Mouse (Mus musculus) limb, embryonic 10.5 days (tissue): ENCODE results near the gene Pstpip1. TPM values are rescaled to one million over a fixed set of nuclear protein-coding genes. Genes with fewer than 3 reads are reported as not detected.

Experiments used
- DNase-seq: peaks from one replicate; pipeline ENCODE4 v3.0.0-alpha.2; 2017; ENCODE audit warnings: low spot score
- H3K27ac ChIP-seq: fragments of 300-500 bp; sonication (generic); 2 replicates; pipeline ENCODE4 v1.5.1; 2016; ENCODE audit warnings: mild to moderate bottlenecking
- H3K27me3 ChIP-seq: fragments of 300-500 bp; sonication (generic); 2 replicates; pipeline ENCODE4 v1.6.1; 2016; ENCODE audit warnings: low read depth, mild to moderate bottlenecking; ENCODE audit not compliant: poor library complexity, severe bottlenecking
- H3K36me3 ChIP-seq: fragments of 300-500 bp; sonication (generic); 2 replicates; pipeline ENCODE4 v1.6.1; 2016; ENCODE audit warnings: mild to moderate bottlenecking, moderate library complexity
- H3K4me1 ChIP-seq: fragments of 300-500 bp; sonication (generic); 2 replicates; pipeline ENCODE4 v1.6.1; 2016
- H3K4me3 ChIP-seq: fragments of 300-500 bp; sonication (generic); 2 replicates; pipeline ENCODE4 v1.5.1; 2016; ENCODE audit warnings: mild to moderate bottlenecking, moderate library complexity
- H3K9me3 ChIP-seq: fragments of 300-500 bp; sonication (generic); replicated peaks from 2 replicates; pipeline ENCODE4 v1.6.1; 2016; ENCODE audit warnings: mild to moderate bottlenecking
- WGBS: fragments of 180-500 bp; shearing (Covaris S2); methylation state at CpG from one replicate; pipeline ENCODE4 v1.1.7; 2016; 5-methylcytosine and 5-hydroxymethylcytosine counted together
- polyA plus RNA-seq: library from polyadenylated mRNA; unstranded; fragments of >200 nt; fragmentation: Nextera tagmentation; extraction: Ambion mirVana; gene quantifications from 2 replicates; pipeline ENCODE4 v1.2.1, GENCODE M21; 2016

Gene Pstpip1
- polyA plus RNA-seq, 1 experiment from 2014 or later, result 0.64 TPM

DNA sequence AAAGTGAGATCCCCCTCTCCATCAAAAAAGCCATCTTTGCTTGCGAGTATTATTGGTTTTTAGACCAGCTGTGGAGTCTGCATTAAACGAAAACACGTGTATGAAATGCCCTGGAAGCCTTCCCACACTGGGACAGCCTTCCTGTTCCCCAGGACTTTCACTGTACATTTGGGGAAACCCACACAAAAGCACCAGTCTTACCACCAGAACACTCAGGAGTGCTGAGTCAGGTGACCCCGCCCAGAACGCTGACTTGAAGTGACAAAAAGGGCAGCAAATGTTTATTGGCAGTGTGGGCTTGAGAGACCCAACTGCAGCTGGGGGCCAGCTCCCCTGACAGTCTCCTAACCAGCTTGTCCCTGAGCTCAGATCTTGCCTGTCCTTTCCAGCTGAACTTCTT is 76.4 kb downstream of the Pstpip1 start:
- no peak overlapping the region for H3K4me3 ChIP-seq
- no peaks in the 10 kb centered on the region for H3K9me3 ChIP-seq
- H3K36me3 ChIP-seq, result no peaks in the 10 kb centered on the region
- peak overlapping the region; percentile 53 for H3K27ac ChIP-seq
- H3K27me3 ChIP-seq, result no peaks in the 10 kb centered on the region; the same call in 1 of the 2 replicates
- peaks cover 54% of the 10 kb centered on the region for H3K4me1 ChIP-seq
- WGBS, result 49% methylated on average over 5 of the region's 5 CpGs
- DNase-seq, result peak; percentile 40

GRCm38 (mm10) chr9:56167690-56168089 is 77.9 kb downstream of the Pstpip1 start:
- 79% methylated on average over 6 of the region's 6 CpGs for WGBS
- no peak for DNase-seq
- no peak overlapping the region for H3K4me3 ChIP-seq

DNA sequence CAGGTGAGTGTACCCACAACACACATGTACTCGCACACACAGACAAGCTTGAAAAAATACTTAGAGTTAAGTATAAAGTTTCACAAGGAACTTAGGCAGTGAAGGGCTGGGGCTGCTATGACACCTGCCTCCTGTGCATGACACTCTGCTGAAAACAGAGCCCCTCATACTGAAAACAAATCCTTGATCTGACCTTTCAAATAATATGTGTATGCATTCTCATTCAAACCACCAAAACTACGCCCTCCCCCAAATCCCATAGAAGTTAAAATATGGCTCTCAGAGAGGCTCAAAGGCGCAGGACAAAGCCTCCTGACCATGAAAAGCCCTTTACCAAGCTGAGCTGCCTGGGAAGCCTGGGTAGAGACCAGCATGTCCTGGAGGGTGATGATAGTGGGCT is 85.6 kb downstream of the Pstpip1 start:
- H3K36me3 ChIP-seq, result no peaks in the 10 kb centered on the region
- H3K27ac ChIP-seq, result no peak overlapping the region
- 90% methylated on average over 3 of the region's 3 CpGs for WGBS
- no peaks in the 10 kb centered on the region for H3K27me3 ChIP-seq
- DNase-seq, result no peak
- H3K9me3 ChIP-seq, result no peaks in the 10 kb centered on the region
- H3K4me3 ChIP-seq, result no peak overlapping the region
- H3K4me1 ChIP-seq, result peaks cover 10% of the 10 kb centered on the region; the same call in 1 of the 2 replicates

More at GRCm38 (mm10) chr9:56167690-56168089, 77.9 kb downstream of the Pstpip1 start:
- H3K9me3 ChIP-seq, result no peaks in the 10 kb centered on the region
- no peaks in the 10 kb centered on the region; the same call in 1 of the 2 replicates for H3K27me3 ChIP-seq
- no peaks in the 10 kb centered on the region for H3K36me3 ChIP-seq
- no peak overlapping the region for H3K27ac ChIP-seq
- peaks cover 45% of the 10 kb centered on the region for H3K4me1 ChIP-seq

- 77% methylated on average over 4 of the region's 4 CpGs for WGBS
These were observed 87.6 kb downstream of the Pstpip1 start for GRCm38 (mm10) chr9:56177354-56177753.

More at GRCm38 (mm10) chr9:56177354-56177753, 87.6 kb downstream of the Pstpip1 start:
- no peaks in the 10 kb centered on the region for H3K36me3 ChIP-seq
- H3K9me3 ChIP-seq, result no peaks in the 10 kb centered on the region
- no peak for DNase-seq
- H3K4me3 ChIP-seq, result no peak overlapping the region
- H3K27ac ChIP-seq, result no peak overlapping the region
- H3K27me3 ChIP-seq, result no peaks in the 10 kb centered on the region
- H3K4me1 ChIP-seq, result peaks cover 14% of the 10 kb centered on the region; the same call in 1 of the 2 replicates

Other genes with a start within 250 kb of the Pstpip1 start
- gene Scaper, start 151.8 kb upstream of the Pstpip1 start, polyA plus RNA-seq, result 4.3 and 6.0 TPM in 2 replicates
- gene 4930563M21Rik, start 79.4 kb upstream of the Pstpip1 start, polyA plus RNA-seq, result not detected in 2 replicates
- gene Rcn2, start 48.1 kb upstream of the Pstpip1 start, polyA plus RNA-seq, result 243 and 274 TPM in 2 replicates
- 410 and 450 TPM in 2 replicates for gene Tspan3, start 75.5 kb downstream of the Pstpip1 start, polyA plus RNA-seq